In genomic region chr15:101479666-101480060, GRCm38 (mm10) we compare ENCODE assay signal across 12 mouse cellular contexts. TPM values are rescaled to one million over a fixed set of nuclear protein-coding genes. Genes with fewer than 3 reads are reported as not detected.
DNase-seq lines count a peak whose midpoint lies in the region; ATAC-seq and TF ChIP-seq lines count a peak whose summit lies in the region.
"Had no signal": no experiment of that assay in that cellular context is flagged by ENCODE, and none has a peak within 500 bp of the region (broad histone marks: within the 10 kb centered on the region; RNA-seq: fewer than 3 reads in every experiment).

No protein-coding gene starts in this region.

- H3K36me3 ChIP-seq in heart, embryonic 10.5 days = no peaks in the 10 kb centered on the region
- no peaks in the 10 kb centered on the region for H3K36me3 ChIP-seq in CH12.LX (replicated peaks in 1 of 2; ENCODE audit: control insufficient read depth in 1 of 2, insufficient read depth in 1 of 2, low read length in 1 of 2)
- no peaks in the 10 kb centered on the region for H3K36me3 ChIP-seq in hindbrain, embryonic 10.5 days
- H3K36me3 ChIP-seq in midbrain, embryonic 11.5 days (ENCODE audit: control insufficient read depth, insufficient read depth, low read length) = no peaks in the 10 kb centered on the region

- H3K79me2 ChIP-seq in CH12.LX (replicated peaks; ENCODE audit: control insufficient read depth, extremely low read depth, insufficient read depth, poor library complexity, severe bottlenecking) = no peaks in the 10 kb centered on the region

- H3K27me3 ChIP-seq in heart, embryonic 10.5 days (ENCODE audit: insufficient read depth, poor library complexity, severe bottlenecking) = peaks cover 71% of the 10 kb centered on the region
- peaks cover 91% of the 10 kb centered on the region for H3K27me3 ChIP-seq in CH12.LX (replicated peaks)
- H3K27me3 ChIP-seq in hindbrain, embryonic 10.5 days (ENCODE audit: insufficient read depth, poor library complexity, severe bottlenecking) = peaks cover 31% of the 10 kb centered on the region
- peaks cover 2% of the 10 kb centered on the region; the same call in 1 of the 2 replicates for H3K27me3 ChIP-seq in midbrain, embryonic 11.5 days (ENCODE audit: control insufficient read depth, insufficient read depth, low read length)

- ATAC-seq in midbrain, embryonic 11.5 days (ENCODE audit: low FRiP score) = no peak

- WGBS in heart, embryonic 10.5 days = 31% methylated on average over 11 of the region's 11 CpGs
- 37% methylated on average over 11 of the region's 11 CpGs for WGBS in hindbrain, embryonic 10.5 days
- WGBS in midbrain, embryonic 11.5 days = 35% methylated on average over 11 of the region's 11 CpGs

- H3K27ac ChIP-seq in heart, embryonic 10.5 days = no peak overlapping the region
- no peak overlapping the region for H3K27ac ChIP-seq in CH12.LX (ENCODE audit: insufficient read depth, low read depth)
- H3K27ac ChIP-seq in hindbrain, embryonic 10.5 days = peak overlapping the region; percentile 77
- H3K27ac ChIP-seq in midbrain, embryonic 11.5 days (ENCODE audit: low read depth, low read length) = no peak overlapping the region

- no peak overlapping the region; the same call in 1 of the 2 replicates for H3K4me2 ChIP-seq in CH12.LX (ENCODE audit: insufficient read depth, low read depth, poor library complexity, severe bottlenecking)
- peak overlapping the region; percentile 58 for H3K4me2 ChIP-seq in midbrain, embryonic 11.5 days

- dilution Hi-C loops in CH12.LX (cut with MboI; ENCODE audit: extremely low pct_ligation_motif_present, extremely low pct_unique_long_range_greater_than_20kb, low sequenced_read_pairs) = no loop called here

- no peak for TF ChIP-seq POLR2A in CH12.LX (IDR thresholded peaks at IDR 0.05; ENCODE audit: low read depth, low read length)

- H3K4me1 ChIP-seq in heart, embryonic 10.5 days = peaks cover 11% of the 10 kb centered on the region
- no peaks in the 10 kb centered on the region for H3K4me1 ChIP-seq in CH12.LX (ENCODE audit: control insufficient read depth in 1 of 2, insufficient read depth in 2 of 2)
- H3K4me1 ChIP-seq in hindbrain, embryonic 10.5 days (replicated peaks) = peaks cover 18% of the 10 kb centered on the region
- H3K4me1 ChIP-seq in midbrain, embryonic 11.5 days (ENCODE audit: control insufficient read depth, insufficient read depth, low read length) = peaks cover 5% of the 10 kb centered on the region

- no peak for DNase-seq in heart, embryonic 10.5 days (ENCODE audit: low spot score)
- DNase-seq in heart, postnatal 4 days = no peak
- no peak for DNase-seq in CH12.LX (ENCODE audit: extremely low read depth)
- peak; percentile 28 for DNase-seq in hindbrain, embryonic 10.5 days (ENCODE audit: low spot score)
- no peak for DNase-seq in midbrain, embryonic 11.5 days (ENCODE audit: low spot score, missing footprints)
- no peak for DNase-seq in adrenal gland, postnatal 36 days
- DNase-seq in MN1 (ENCODE audit: low spot score) = no peak
- DNase-seq in urinary bladder, postnatal 25 days (ENCODE audit: low spot score) = no peak

- no peak for TF ChIP-seq CTCF in CH12.LX (conservative IDR thresholded peaks at IDR 0.05 in 1 of 2, IDR thresholded peaks at IDR 0.05 in 1 of 2; ENCODE audit: low read depth in 2 of 2, low read length in 2 of 2)

- H3K9ac ChIP-seq in CH12.LX (ENCODE audit: insufficient read depth, low read depth) = no peak overlapping the region
- H3K9ac ChIP-seq in midbrain, embryonic 11.5 days (ENCODE audit: low read length) = peak overlapping the region; percentile 54

- no peak for TF ChIP-seq RAD21 in CH12.LX (IDR thresholded peaks at IDR 0.05; ENCODE audit: low read depth, low read length)

- H3K4me3 ChIP-seq in heart, embryonic 10.5 days = peak overlapping the region; percentile 49
- no peak overlapping the region for H3K4me3 ChIP-seq in CH12.LX (replicated peaks in 1 of 3; ENCODE audit: low read depth in 2 of 3, low read length in 2 of 3, poor library complexity in 1 of 3)
- H3K4me3 ChIP-seq in hindbrain, embryonic 10.5 days = peak overlapping the region; percentile 50
- peak overlapping the region; percentile 28 for H3K4me3 ChIP-seq in midbrain, embryonic 11.5 days (ENCODE audit: low read depth, low read length)

- in situ Hi-C loops in CH12.LX (cut with MboI; ENCODE audit: low pct_ligation_motif_present, low pct_unique_long_range_greater_than_20kb, low sequenced_read_pairs) = no loop called here

- no peak for TF ChIP-seq EP300 in CH12.LX (IDR thresholded peaks at IDR 0.05; ENCODE audit: low read length)

- no peaks in the 10 kb centered on the region for H3K9me3 ChIP-seq in heart, embryonic 10.5 days
- no peaks in the 10 kb centered on the region for H3K9me3 ChIP-seq in CH12.LX (replicated peaks; ENCODE audit: low read length)
- no peaks in the 10 kb centered on the region for H3K9me3 ChIP-seq in hindbrain, embryonic 10.5 days
- H3K9me3 ChIP-seq in midbrain, embryonic 11.5 days (ENCODE audit: control insufficient read depth, low read length) = no peaks in the 10 kb centered on the region
- H3K9me3 ChIP-seq: megakaryocyte, embryonic 14.5 days had no signal

TF ChIP-seq in CH12.LX, 34 proteins besides CTCF, POLR2A, EP300 and RAD21:
- TF ChIP-seq MAX (IDR thresholded peaks at IDR 0.05; ENCODE audit: low read length) (0 out of 2 replicates have a peak, but pooled peaks have one; percentile 24), USF1 (IDR thresholded peaks at IDR 0.05; ENCODE audit: low read depth, low read length) (peak; percentile 12; the same call in 1 of the 2 replicates), HCFC1 (IDR thresholded peaks at IDR 0.05; ENCODE audit: low read depth, low read length) (no peak)
TF ChIP-seq in CH12.LX: peak in this region for 2.

RNA-seq across cellular contexts. Expression of gene Krt86, which starts 6.4 kb away (rescaled TPM):
- polyA plus RNA-seq in heart, embryonic 10.5 days (2016; fragmentation: Nextera tagmentation; extraction: Ambion mirVana) = not detected in 2 replicates
- not detected for total RNA-seq in heart, postnatal 4 days (2021)
- total RNA-seq in CH12.LX (2012; rRNA removed) = not detected in 2 replicates
- not detected in 2 replicates for total RNA-seq in CH12.LX (2014; rRNA removed)
- polyA plus RNA-seq in CH12.LX (2012; ENCODE audit: insufficient read length, low read depth) = not detected in 2 replicates
- polyA plus RNA-seq in hindbrain, embryonic 10.5 days (2016; fragmentation: Nextera tagmentation; extraction: Ambion mirVana) = not detected in 2 replicates
- not detected in 2 replicates for polyA plus RNA-seq in midbrain, embryonic 11.5 days (2014; fragmentation: Nextera tagmentation; extraction: Ambion mirVana)
- not detected for total RNA-seq in adrenal gland, postnatal 36 days (2021)
- total RNA-seq: adrenal gland, postnatal 10 days; gastrocnemius, adult 8-10 months had no signal
- polyA plus RNA-seq: C2C12 had no signal

RNA-seq across cellular contexts. Expression of gene Krt83, which starts 11.6 kb away (rescaled TPM):
- not detected in 2 replicates for polyA plus RNA-seq in heart, embryonic 10.5 days (2016; fragmentation: Nextera tagmentation; extraction: Ambion mirVana)
- total RNA-seq in heart, postnatal 4 days (2021) = not detected
- total RNA-seq in CH12.LX (2012; rRNA removed) (not detected in 2 replicates), CH12.LX (2014; rRNA removed) (not detected in 2 replicates)
- not detected in 2 replicates for polyA plus RNA-seq in CH12.LX (2012; ENCODE audit: insufficient read length, low read depth)
- polyA plus RNA-seq in hindbrain, embryonic 10.5 days (2016; fragmentation: Nextera tagmentation; extraction: Ambion mirVana) = not detected in 2 replicates
- polyA plus RNA-seq in midbrain, embryonic 11.5 days (2014; fragmentation: Nextera tagmentation; extraction: Ambion mirVana) = not detected in 2 replicates
- not detected for total RNA-seq in adrenal gland, postnatal 36 days (2021)
- total RNA-seq: adrenal gland, postnatal 10 days; gastrocnemius, adult 8-10 months had no signal
- polyA plus RNA-seq: C2C12 had no signal

RNA-seq across cellular contexts. Expression of gene Krt81, which starts 16.1 kb away (rescaled TPM):
- polyA plus RNA-seq in heart, embryonic 10.5 days (2016; fragmentation: Nextera tagmentation; extraction: Ambion mirVana) = not detected in 2 replicates
- total RNA-seq in heart, postnatal 4 days (2021) = not detected
- total RNA-seq in CH12.LX (2012; rRNA removed) (not detected in 2 replicates), CH12.LX (2014; rRNA removed) (not detected in 2 replicates)
- not detected in 2 replicates for polyA plus RNA-seq in CH12.LX (2012; ENCODE audit: insufficient read length, low read depth)
- polyA plus RNA-seq in hindbrain, embryonic 10.5 days (2016; fragmentation: Nextera tagmentation; extraction: Ambion mirVana) = not detected in 2 replicates
- not detected in 2 replicates for polyA plus RNA-seq in midbrain, embryonic 11.5 days (2014; fragmentation: Nextera tagmentation; extraction: Ambion mirVana)
- not detected for total RNA-seq in adrenal gland, postnatal 36 days (2021)
- total RNA-seq: adrenal gland, postnatal 10 days; gastrocnemius, adult 8-10 months had no signal
- polyA plus RNA-seq: C2C12 had no signal

RNA-seq across cellular contexts. Expression of gene Krt88, which starts 32.1 kb away (rescaled TPM):
- polyA plus RNA-seq in heart, embryonic 10.5 days (2016; fragmentation: Nextera tagmentation; extraction: Ambion mirVana) = not detected in 2 replicates
- total RNA-seq in heart, postnatal 4 days (2021) = not detected
- total RNA-seq in CH12.LX (2012; rRNA removed) (not detected in 2 replicates), CH12.LX (2014; rRNA removed) (not detected in 2 replicates)
- not detected in 2 replicates for polyA plus RNA-seq in CH12.LX (2012; ENCODE audit: insufficient read length, low read depth)
- polyA plus RNA-seq in hindbrain, embryonic 10.5 days (2016; fragmentation: Nextera tagmentation; extraction: Ambion mirVana) = not detected in 2 replicates
- not detected in 2 replicates for polyA plus RNA-seq in midbrain, embryonic 11.5 days (2014; fragmentation: Nextera tagmentation; extraction: Ambion mirVana)
- total RNA-seq in adrenal gland, postnatal 36 days (2021) = not detected
- total RNA-seq: adrenal gland, postnatal 10 days; gastrocnemius, adult 8-10 months had no signal
- polyA plus RNA-seq: C2C12 had no signal

RNA-seq across cellular contexts. Expression of gene Gm49425, which starts 37.4 kb away (rescaled TPM):
- polyA plus RNA-seq in heart, embryonic 10.5 days (2016; fragmentation: Nextera tagmentation; extraction: Ambion mirVana) = not detected in 2 replicates
- not detected for total RNA-seq in heart, postnatal 4 days (2021)
- total RNA-seq in CH12.LX (2012; rRNA removed) (not detected in 2 replicates), CH12.LX (2014; rRNA removed) (not detected in 2 replicates)
- not detected in 2 replicates for polyA plus RNA-seq in CH12.LX (2012; ENCODE audit: insufficient read length, low read depth)
- not detected in 2 replicates for polyA plus RNA-seq in hindbrain, embryonic 10.5 days (2016; fragmentation: Nextera tagmentation; extraction: Ambion mirVana)
- not detected in 2 replicates for polyA plus RNA-seq in midbrain, embryonic 11.5 days (2014; fragmentation: Nextera tagmentation; extraction: Ambion mirVana)
- total RNA-seq in adrenal gland, postnatal 36 days (2021) = not detected
- total RNA-seq: adrenal gland, postnatal 10 days; gastrocnemius, adult 8-10 months had no signal
- polyA plus RNA-seq: C2C12 had no signal

Comparison
In these comparisons a context has a peak if more than half of its experiments do, and no peak if none do; other contexts are left out.
1. H3K4me3 ChIP-seq: peak in heart, embryonic 10.5 days (single experiment), hindbrain, embryonic 10.5 days (single experiment) and midbrain, embryonic 11.5 days (single experiment); none in CH12.LX (0 of 3).